Mouse (Mus musculus) lung, postnatal 0 days (tissue): Measurements from ENCODE around the gene Eif3k. TPM values are rescaled to one million over a fixed set of nuclear protein-coding genes. Genes with fewer than 3 reads are reported as not detected.

ENCODE experiments used
- ATAC-seq: fragments of 200-750 bp; cut with Nextera tagmentation; 2 replicates; pipeline ENCODE4 v1.8.0; 2017; ENCODE audit warnings: moderate library complexity
- DNase-seq: peaks from one replicate; pipeline ENCODE4 v3.0.0-alpha.2; 2016; ENCODE audit warnings: low spot score
- H3K27ac ChIP-seq: fragments of 300-500 bp; sonication (generic); 2 replicates; pipeline ENCODE4 v1.5.1; 2014; ENCODE audit warnings: antibody characterized with exemption, mild to moderate bottlenecking, low read length, mixed read lengths
- H3K27me3 ChIP-seq: fragments of 300-500 bp; sonication (generic); replicated peaks from 2 replicates; pipeline ENCODE4 v1.6.1; 2014; ENCODE audit warnings: low read length, mixed read lengths; ENCODE audit not compliant: insufficient read depth
- H3K36me3 ChIP-seq: fragments of 300-500 bp; sonication (generic); 2 replicates; pipeline ENCODE4 v1.6.1; 2014; ENCODE audit warnings: low read length, mixed read lengths; ENCODE audit not compliant: insufficient read depth
- H3K4me1 ChIP-seq: fragments of 300-500 bp; sonication (generic); 2 replicates; pipeline ENCODE4 v1.6.1; 2014; ENCODE audit warnings: antibody characterized with exemption, low read depth, low read length, mixed read lengths; ENCODE audit not compliant: insufficient read depth
- H3K4me2 ChIP-seq: fragments of 300-500 bp; sonication (generic); replicated peaks from 2 replicates; pipeline ENCODE4 v1.6.1; 2014; ENCODE audit warnings: low read depth, mild to moderate bottlenecking, low read length, moderate library complexity, mixed read lengths
- H3K4me3 ChIP-seq: fragments of 300-500 bp; sonication (generic); 2 replicates; pipeline ENCODE4 v1.5.1; 2014; ENCODE audit warnings: low read depth, low read length
- H3K9ac ChIP-seq: fragments of 300-500 bp; sonication (generic); replicated peaks from 2 replicates; pipeline ENCODE4 v1.6.1; 2014; ENCODE audit warnings: low read depth, mild to moderate bottlenecking
- H3K9me3 ChIP-seq: fragments of 300-500 bp; sonication (generic); 2 replicates; pipeline ENCODE4 v1.6.1; 2016; ENCODE audit warnings: low read length, mixed read lengths
- CTCF ChIP-seq: IDR thresholded peaks from 2 replicates; pipeline ENCODE4 v1.5.1; 2016; ENCODE audit warnings: antibody characterized with exemption, mild to moderate bottlenecking
- EP300 ChIP-seq: IDR thresholded peaks from 2 replicates; pipeline ENCODE4 v1.6.1; 2016; ENCODE audit warnings: antibody characterized with exemption, mild to moderate bottlenecking, control low read depth
- WGBS: fragments of 180-500 bp; shearing (Covaris S2); extraction: QIAGEN DNeasy Blood & Tissue Kit; methylation state at CpG from one replicate; pipeline ENCODE4 v1.1.7; 2014; 5-methylcytosine and 5-hydroxymethylcytosine counted together
- polyA plus RNA-seq: library from polyadenylated mRNA; unstranded; fragments of >200 nt; fragmentation: Nextera tagmentation; extraction: Ambion mirVana; gene quantifications from 2 replicates; pipeline ENCODE4 v1.2.1, GENCODE M21; 2015

Gene Eif3k
- polyA plus RNA-seq, 1 experiment from 2014 or later: 294 TPM

- H3K9me3 ChIP-seq: no peaks in the 10 kb centered on the region
- H3K4me1 ChIP-seq: peaks cover 2% of the 10 kb centered on the region; the same call in 1 of the 2 replicates
- DNase-seq: no peak
- ATAC-seq: 0 out of 2 replicates have a peak, but pooled peaks have one; percentile 12
- 88% methylated on average over 8 of the region's 8 CpGs for WGBS
- no peak for TF ChIP-seq CTCF
- no peak for TF ChIP-seq EP300
- H3K27me3 ChIP-seq: peaks cover 16% of the 10 kb centered on the region; the same call in 1 of the 2 replicates
- no peak overlapping the region for H3K4me3 ChIP-seq
- H3K27ac ChIP-seq: no peak overlapping the region
- no peaks in the 10 kb centered on the region for H3K36me3 ChIP-seq
- no peak overlapping the region for H3K4me2 ChIP-seq
- no peak overlapping the region for H3K9ac ChIP-seq
Measured at GRCm38 (mm10) chr7:29023514-29023913, 41.9 kb upstream of the Eif3k start.

- Histone ChIP-seq H3K4me1 (peaks cover 2% of the 10 kb centered on the region; the same call in 1 of the 2 replicates), H3K9ac (no peak overlapping the region), H3K9me3 (no peaks in the 10 kb centered on the region), H3K4me2 (no peak overlapping the region), H3K27ac (no peak overlapping the region), H3K36me3 (no peaks in the 10 kb centered on the region), H3K4me3 (no peak overlapping the region), H3K27me3 (peaks cover 19% of the 10 kb centered on the region; the same call in 1 of the 2 replicates)
- ATAC-seq (no peak), DNase-seq (no peak)
- WGBS: 87% methylated on average over 8 of the region's 8 CpGs
- TF ChIP-seq EP300 (no peak), CTCF (no peak)
Measured at GRCm38 (mm10) chr7:29022479-29022878, 40.8 kb upstream of the Eif3k start.

GRCm38 (mm10) chr7:29019447-29020220 lies 38.0 kb upstream of the Eif3k start:
- Histone ChIP-seq H3K27ac (no peak overlapping the region), H3K4me3 (peak overlapping the region; percentile 17; the same call in 1 of the 2 replicates), H3K9ac (no peak overlapping the region), H3K36me3 (no peaks in the 10 kb centered on the region), H3K4me1 (peaks cover 2% of the 10 kb centered on the region; the same call in 1 of the 2 replicates), H3K4me2 (peak overlapping the region; percentile 46), H3K27me3 (peaks cover 19% of the 10 kb centered on the region; the same call in 1 of the 2 replicates), H3K9me3 (no peaks in the 10 kb centered on the region; the same call in 1 of the 2 replicates)
- DNase-seq (no peak), ATAC-seq (no peak)
- 6% methylated on average over 66 of the region's 88 CpGs for WGBS
- TF ChIP-seq EP300: no peak

- no peak overlapping the region for H3K4me2 ChIP-seq
- TF ChIP-seq EP300: no peak
- no peak overlapping the region for H3K9ac ChIP-seq
- H3K4me3 ChIP-seq: no peak overlapping the region
- WGBS: 71% methylated on average over 7 of the region's 7 CpGs
- H3K27me3 ChIP-seq: peaks cover 19% of the 10 kb centered on the region; the same call in 1 of the 2 replicates
- H3K4me1 ChIP-seq: peaks cover 2% of the 10 kb centered on the region; the same call in 1 of the 2 replicates
- H3K36me3 ChIP-seq: no peaks in the 10 kb centered on the region
- no peak overlapping the region for H3K27ac ChIP-seq
- DNase-seq: no peak
- H3K9me3 ChIP-seq: no peaks in the 10 kb centered on the region; the same call in 1 of the 2 replicates
- ATAC-seq: no peak
Measured at GRCm38 (mm10) chr7:29017222-29017621, 35.6 kb upstream of the Eif3k start.

- ATAC-seq (no peak), DNase-seq (no peak)
- no peaks in the 10 kb centered on the region; the same call in 1 of the 2 replicates for H3K9me3 ChIP-seq
- no peak overlapping the region for H3K9ac ChIP-seq
- 78% methylated on average over 7 of the region's 7 CpGs for WGBS
- peaks cover 19% of the 10 kb centered on the region; the same call in 1 of the 2 replicates for H3K27me3 ChIP-seq
- TF ChIP-seq CTCF: no peak
- H3K4me3 ChIP-seq: no peak overlapping the region
- H3K27ac ChIP-seq: no peak overlapping the region
- H3K4me2 ChIP-seq: no peak overlapping the region
- H3K4me1 ChIP-seq: peaks cover 2% of the 10 kb centered on the region; the same call in 1 of the 2 replicates
- H3K36me3 ChIP-seq: no peaks in the 10 kb centered on the region
Measured at GRCm38 (mm10) chr7:29016440-29016839, 34.8 kb upstream of the Eif3k start.

GRCm38 (mm10) chr7:29014984-29015383 lies 33.3 kb upstream of the Eif3k start:
- no peak overlapping the region for H3K9ac ChIP-seq
- peaks cover 17% of the 10 kb centered on the region; the same call in 1 of the 2 replicates for H3K27me3 ChIP-seq
- H3K9me3 ChIP-seq: no peaks in the 10 kb centered on the region; the same call in 1 of the 2 replicates
- no peak overlapping the region for H3K27ac ChIP-seq
- DNase-seq: no peak
- H3K4me1 ChIP-seq: peaks cover 2% of the 10 kb centered on the region; the same call in 1 of the 2 replicates
- no peak overlapping the region for H3K4me2 ChIP-seq
- WGBS: 97% methylated on average over 1 of the region's 1 CpGs
- no peak for ATAC-seq
- H3K4me3 ChIP-seq: no peak overlapping the region
- TF ChIP-seq EP300 (no peak), CTCF (peak; percentile 23)
- H3K36me3 ChIP-seq: no peaks in the 10 kb centered on the region
